Mouse (Mus musculus): ENCODE measurements around the gene Wdr24.

DNA sequence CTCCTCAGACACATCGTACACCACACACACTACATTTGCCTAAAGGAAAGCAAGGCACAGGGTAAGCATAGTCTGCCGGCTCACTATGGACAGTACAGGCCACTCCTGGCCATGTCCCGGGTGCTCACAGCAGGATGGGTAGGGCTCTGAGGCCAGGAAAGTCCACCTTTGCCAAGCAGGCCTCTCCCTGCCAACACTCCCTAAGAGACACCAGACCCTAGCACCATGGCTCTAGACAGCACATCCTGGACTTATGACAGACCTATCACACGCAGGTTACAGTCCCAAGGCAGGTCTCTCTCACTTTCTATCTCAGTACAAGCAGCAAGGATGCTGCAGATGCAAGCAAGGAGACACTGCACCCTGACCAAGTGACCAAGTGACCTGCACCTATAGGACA lies 19.7 kb downstream of the Wdr24 start:
- TF ChIP-seq POLR2A (IDR thresholded peaks at IDR 0.05; ENCODE audit: borderline replicate concordance, extremely low read depth, insufficient read depth, insufficient read length, poor library complexity, severe bottlenecking), result no peak
- no peak for TF ChIP-seq CTCF (IDR thresholded peaks at IDR 0.05; ENCODE audit: borderline replicate concordance, extremely low read depth, insufficient read depth, insufficient read length)

Data from brain, embryonic 14.5 days (tissue).